Mouse (Mus musculus) kidney, adult 2 months (tissue): ENCODE data around the gene Zfp710.

Experiments used
- CTCF ChIP-seq: fragments of 200-500 bp; conservative IDR thresholded peaks from 2 replicates; pipeline ENCODE4 v1.5.1; 2011; ENCODE audit warnings: low read depth, mild to moderate bottlenecking, control low read depth, low read length, moderate library complexity, mixed read lengths; ENCODE audit not compliant: insufficient read depth, insufficient read length
- POLR2A ChIP-seq: fragments of 200-500 bp; IDR thresholded peaks from one replicate; pipeline ENCODE4 v1.6.1; 2011; ENCODE audit warnings: low read depth, low read length, control low read depth

DNA sequence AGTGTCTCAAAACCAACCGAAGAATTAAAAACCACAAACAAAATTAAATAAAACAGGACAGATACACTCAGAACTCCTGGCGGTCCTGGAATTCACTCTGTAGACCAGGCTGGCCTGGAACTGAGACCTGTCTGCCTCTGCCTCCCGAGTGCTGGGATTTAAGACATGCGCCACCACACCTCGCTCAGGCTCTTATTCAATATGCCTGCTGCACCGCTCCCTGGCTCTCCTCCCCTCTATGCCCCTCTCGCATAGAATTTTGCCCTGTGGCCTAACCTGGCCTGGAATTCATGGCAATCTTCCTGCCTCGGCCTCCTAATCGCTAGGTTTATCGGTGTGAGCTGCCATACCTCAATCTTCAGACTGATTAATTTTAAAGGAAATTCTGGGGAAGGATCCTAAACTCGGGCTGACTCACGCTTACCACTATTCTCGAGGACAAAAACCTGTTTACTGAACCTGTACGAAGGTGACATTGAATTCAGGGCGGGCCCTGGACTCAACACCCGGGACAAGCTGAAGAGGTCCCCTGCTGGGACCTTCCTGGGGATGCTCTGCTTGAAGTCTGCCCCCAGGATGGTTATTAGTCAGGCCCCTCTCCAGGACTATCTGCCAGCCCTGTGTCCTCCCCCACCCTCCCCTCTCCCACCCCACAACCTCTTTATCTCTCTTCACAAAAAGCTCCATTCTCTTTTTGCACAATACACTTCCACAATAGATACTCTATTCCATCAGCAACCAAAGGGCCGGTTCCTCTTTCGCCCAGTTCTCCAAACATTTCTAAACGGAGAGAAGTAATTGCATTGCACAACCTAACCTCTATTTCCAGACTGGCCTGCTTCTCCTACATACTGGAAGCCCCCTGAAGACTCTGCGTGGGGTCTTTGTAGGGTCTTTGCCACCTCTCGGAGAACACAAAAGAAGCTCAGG is 9.5 kb upstream of the Zfp710 start:
- no peak for TF ChIP-seq POLR2A
- no peak for TF ChIP-seq CTCF
